Mouse (Mus musculus): Measurements from ENCODE around the gene Mdga1. TPM values are rescaled to one million over a fixed set of nuclear protein-coding genes. Genes with fewer than 3 reads are reported as not detected.

The Mdga1 gene
- total and polyA plus RNA-seq, 3 experiments, result 0.05 TPM; not detected in 1

- Histone ChIP-seq H3K36me3 (replicated peaks) (no peaks in the 10 kb centered on the region), H3K4me1 (ENCODE audit: insufficient read depth, low read depth, low read length) (peaks cover 30% of the 10 kb centered on the region), H3K4me3 (ENCODE audit: low read depth, low read length) (no peak overlapping the region), H3K27me3 (ENCODE audit: insufficient read depth, low read length) (peaks cover 66% of the 10 kb centered on the region), H3K9me3 (replicated peaks) (no peaks in the 10 kb centered on the region)
- no peak for TF ChIP-seq GATA1 (IDR thresholded peaks at IDR 0.05; ENCODE audit: borderline replicate concordance, low read length)
- no peak for TF ChIP-seq TAL1 (conservative IDR thresholded peaks at IDR 0.05; ENCODE audit: low read depth, low read length)
- TF ChIP-seq POLR2AphosphoS5 (IDR thresholded peaks at IDR 0.05; ENCODE audit: insufficient replicate concordance, low read depth, low read length), result no peak
- ATAC-seq (ENCODE audit: extremely low read depth, insufficient number of reproducible peaks, low FRiP score, poor library complexity, severe bottlenecking), result no peak
- no peak for DNase-seq (ENCODE audit: low spot score)
Measured at GRCm38 (mm10) chr17:29778021-29778420, 191.9 kb downstream of the Mdga1 start.

Other genes starting within 250 kb of the Mdga1 start
- 49.2 and 52.1 TPM in 2 replicates for gene Zfand3, start 34.6 kb upstream of the Mdga1 start, total RNA-seq (2014; fragmentation: Nextera tagmentation)
- gene Zfand3, start 34.6 kb upstream of the Mdga1 start, total RNA-seq (2017), result 17.1 and 17.6 TPM in 2 replicates
- 93.6 and 121 TPM in 2 replicates for gene Zfand3, start 34.6 kb upstream of the Mdga1 start, polyA plus RNA-seq (2012)